Mouse (Mus musculus) embryo, embryonic 10.5 days (tissue): ENCODE data around the gene Zfp866.

ENCODE experiments used
- DNase-seq: peaks from one replicate; pipeline ENCODE4 v3.0.0-alpha.2; 2015; ENCODE audit warnings: low spot score

Gene Zfp866

GRCm38 (mm10) chr8:69790773-69791367 is at the start of gene Zfp866, which contains the start of gene Atp13a1:
Zfp866 (minus strand) TSS chr8:69791178.
Atp13a1 (plus strand) TSS chr8:69791163.
- DNase-seq, result peak; percentile 95

- no peak for DNase-seq
Observed at GRCm38 (mm10) chr8:69837057-69837682, 46.2 kb upstream of the Zfp866 start.

GRCm38 (mm10) chr8:69832298-69832853 is 41.4 kb upstream of the Zfp866 start, which contains the start of gene Pbx4:
Pbx4 (plus strand) TSS chr8:69832491.
- DNase-seq, result peak; percentile 99

GRCm38 (mm10) chr8:69826371-69826770 is 35.4 kb upstream of the Zfp866 start:
- no peak for DNase-seq

- DNase-seq, result peak; percentile 91
Observed at GRCm38 (mm10) chr8:69822386-69823191, 31.6 kb upstream of the Zfp866 start, which contains the start of gene Lpar2. Lpar2 (plus strand) TSS chr8:69822429.

- peak; percentile 80 for DNase-seq
Observed at GRCm38 (mm10) chr8:69821971-69822385, 31.0 kb upstream of the Zfp866 start.

GRCm38 (mm10) chr8:69820466-69820865 is 29.5 kb upstream of the Zfp866 start:
- no peak for DNase-seq

GRCm38 (mm10) chr8:69815396-69815795 is 24.4 kb upstream of the Zfp866 start:
- no peak for DNase-seq

- no peak for DNase-seq
Observed at GRCm38 (mm10) chr8:69814881-69815280, 23.9 kb upstream of the Zfp866 start.

GRCm38 (mm10) chr8:69809820-69810219 is 18.8 kb upstream of the Zfp866 start:
- no peak for DNase-seq

GRCm38 (mm10) chr8:69808864-69809403 is 18.0 kb upstream of the Zfp866 start:
- DNase-seq, result peak; percentile 53

GRCm38 (mm10) chr8:69808094-69808863 is 17.3 kb upstream of the Zfp866 start, which contains the start of gene Gmip:
Gmip (plus strand) TSS chr8:69808679.
- DNase-seq, result peak; percentile 78

- DNase-seq, result no peak
Observed at GRCm38 (mm10) chr8:69807236-69807635, 16.3 kb upstream of the Zfp866 start.

- no peak for DNase-seq
Observed at GRCm38 (mm10) chr8:69805491-69805890, 14.5 kb upstream of the Zfp866 start.

GRCm38 (mm10) chr8:69805086-69805485 is 14.1 kb upstream of the Zfp866 start:
- DNase-seq, result no peak

- DNase-seq, result no peak
Observed at GRCm38 (mm10) chr8:69804537-69804936, 13.6 kb upstream of the Zfp866 start.

- no peak for DNase-seq
Observed at GRCm38 (mm10) chr8:69803366-69803765, 12.4 kb upstream of the Zfp866 start.

GRCm38 (mm10) chr8:69802216-69802615 is 11.2 kb upstream of the Zfp866 start:
- DNase-seq, result no peak

- no peak for DNase-seq
Observed at GRCm38 (mm10) chr8:69801796-69802195, 10.8 kb upstream of the Zfp866 start.

GRCm38 (mm10) chr8:69799946-69800345 is 9.0 kb upstream of the Zfp866 start:
- no peak for DNase-seq

GRCm38 (mm10) chr8:69799261-69799660 is 8.3 kb upstream of the Zfp866 start:
- DNase-seq, result no peak
